Mouse (Mus musculus): ENCODE results near the gene Olfr878. TPM values are rescaled to one million over a fixed set of nuclear protein-coding genes. Genes with fewer than 3 reads are reported as not detected.

Gene Olfr878
- not detected in 2 replicates for polyA plus RNA-seq (2015; fragmentation: Nextera tagmentation; extraction: Ambion mirVana)

DNA sequence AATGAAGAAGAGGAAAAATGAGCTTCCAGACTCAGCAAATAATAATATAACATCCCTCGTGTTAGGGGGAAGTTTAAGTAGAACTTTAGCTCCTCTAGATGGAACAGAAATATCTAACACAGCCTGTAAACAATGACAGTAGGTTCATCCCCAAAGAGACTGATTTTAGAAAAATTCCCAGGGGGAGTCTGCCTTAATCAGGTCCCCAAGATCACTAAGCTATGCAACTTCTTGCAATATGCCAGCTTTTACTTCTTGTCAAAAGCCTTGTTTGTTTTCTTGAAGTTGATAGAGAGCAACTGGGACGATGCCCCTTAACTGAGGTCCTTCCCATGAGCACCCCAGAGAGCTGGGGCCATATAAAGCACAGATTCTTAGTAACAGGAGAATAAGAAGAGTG, at the start of gene Olfr878:
Gene Olfr878 (plus strand): TSS at position 301 of the 400 bp plus-strand sequence.
- Histone ChIP-seq H3K4me3 (no peak within 1 kb of the TSS), H3K9ac (no peak within 1 kb of the TSS), H3K4me1 (no peaks in the 10 kb centered on the region), H3K27me3 (no peaks in the 10 kb centered on the region), H3K9me3 (no peaks in the 10 kb centered on the region), H3K36me3 (no peaks in the 10 kb centered on the region), H3K27ac (no peak within 1 kb of the TSS), H3K4me2 (no peak within 1 kb of the TSS)
- no peak for ATAC-seq (ENCODE audit: insufficient number of reproducible peaks, low FRiP score, low TSS enrichment, low read depth)
- 70% methylated on average over 2 of the region's 2 CpGs for WGBS

DNA sequence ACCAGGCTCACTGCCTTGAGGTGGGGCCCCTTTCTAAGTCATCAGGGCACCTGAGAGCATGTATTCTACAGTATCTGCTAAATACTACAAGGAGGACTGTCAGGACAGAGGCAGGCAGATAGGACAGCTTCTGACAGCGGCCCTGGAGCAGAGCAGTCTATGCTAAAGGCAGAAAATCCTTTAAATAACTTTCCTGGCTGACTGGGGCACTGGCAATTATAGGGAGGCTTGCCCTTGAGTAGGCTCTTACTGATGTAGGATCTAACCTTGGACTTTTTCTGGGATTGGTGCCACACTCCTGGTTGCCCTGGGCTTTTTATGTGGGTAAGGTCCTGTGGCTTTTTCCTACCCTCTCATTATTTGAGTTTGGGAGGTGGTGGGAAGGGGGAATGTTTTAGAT, 47.4 kb upstream of the Olfr878 start:
- 33% methylated on average over 1 of the region's 1 CpGs for WGBS
- H3K36me3 ChIP-seq = no peaks in the 10 kb centered on the region
- no peaks in the 10 kb centered on the region for H3K27me3 ChIP-seq
- H3K4me2 ChIP-seq = no peak overlapping the region
- no peak for ATAC-seq (ENCODE audit: insufficient number of reproducible peaks, low FRiP score, low TSS enrichment, low read depth)
- H3K4me3 ChIP-seq = no peak overlapping the region
- H3K9ac ChIP-seq = no peak overlapping the region
- no peaks in the 10 kb centered on the region for H3K4me1 ChIP-seq
- H3K27ac ChIP-seq = no peak overlapping the region
- no peaks in the 10 kb centered on the region for H3K9me3 ChIP-seq

DNA sequence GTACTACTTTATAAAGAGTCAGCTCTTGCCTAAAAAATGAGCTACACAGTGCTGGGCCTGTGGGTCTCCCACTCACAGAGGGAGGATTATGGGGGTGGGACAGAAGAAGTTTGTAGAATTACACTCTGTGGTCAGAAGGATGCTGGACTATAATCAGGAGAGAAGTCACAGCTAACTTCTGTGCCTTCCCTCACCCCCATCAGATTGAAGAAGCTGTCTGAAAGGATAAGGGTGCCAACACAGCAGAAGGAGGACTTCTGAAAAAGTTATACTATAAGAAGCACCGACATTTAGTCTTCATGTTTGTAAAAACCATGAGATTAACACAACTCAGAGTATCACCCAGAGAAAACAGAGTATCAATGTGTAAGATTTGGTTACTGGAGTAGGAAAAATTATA, 46.5 kb upstream of the Olfr878 start:
- no peaks in the 10 kb centered on the region for H3K27me3 ChIP-seq
- H3K4me1 ChIP-seq = no peaks in the 10 kb centered on the region
- no peak overlapping the region for H3K27ac ChIP-seq
- H3K9ac ChIP-seq = no peak overlapping the region
- no peak overlapping the region for H3K4me2 ChIP-seq
- H3K4me3 ChIP-seq = no peak overlapping the region
- 67% methylated on average over 1 of the region's 1 CpGs for WGBS
- H3K9me3 ChIP-seq = no peaks in the 10 kb centered on the region
- no peak for ATAC-seq (ENCODE audit: insufficient number of reproducible peaks, low FRiP score, low TSS enrichment, low read depth)
- no peaks in the 10 kb centered on the region for H3K36me3 ChIP-seq

DNA sequence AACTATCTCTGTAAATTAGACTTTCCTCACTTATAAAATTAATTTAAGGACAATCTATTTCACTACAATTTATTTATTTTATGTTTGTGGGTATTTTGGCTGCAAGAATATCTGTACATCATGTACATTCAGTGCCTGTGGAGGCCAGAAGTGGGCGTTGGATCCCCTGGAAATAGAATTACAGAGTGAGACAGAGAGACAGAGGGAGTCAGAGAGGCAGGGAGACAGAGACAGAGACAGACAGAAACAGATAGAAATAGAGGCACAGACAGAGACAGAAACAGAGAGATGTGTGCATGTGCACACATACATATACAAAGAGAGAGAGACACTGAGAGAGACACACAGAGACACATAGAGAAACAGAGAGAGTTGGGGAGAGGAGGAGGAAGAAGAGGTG, 46.1 kb upstream of the Olfr878 start:
- no peak overlapping the region for H3K4me3 ChIP-seq
- no peak overlapping the region for H3K9ac ChIP-seq
- H3K4me1 ChIP-seq = no peaks in the 10 kb centered on the region
- no peaks in the 10 kb centered on the region for H3K36me3 ChIP-seq
- no peak for ATAC-seq (ENCODE audit: insufficient number of reproducible peaks, low FRiP score, low TSS enrichment, low read depth)
- WGBS = 57% methylated on average over 1 of the region's 1 CpGs
- H3K9me3 ChIP-seq = no peaks in the 10 kb centered on the region
- no peak overlapping the region for H3K27ac ChIP-seq
- no peak overlapping the region for H3K4me2 ChIP-seq
- H3K27me3 ChIP-seq = no peaks in the 10 kb centered on the region

DNA sequence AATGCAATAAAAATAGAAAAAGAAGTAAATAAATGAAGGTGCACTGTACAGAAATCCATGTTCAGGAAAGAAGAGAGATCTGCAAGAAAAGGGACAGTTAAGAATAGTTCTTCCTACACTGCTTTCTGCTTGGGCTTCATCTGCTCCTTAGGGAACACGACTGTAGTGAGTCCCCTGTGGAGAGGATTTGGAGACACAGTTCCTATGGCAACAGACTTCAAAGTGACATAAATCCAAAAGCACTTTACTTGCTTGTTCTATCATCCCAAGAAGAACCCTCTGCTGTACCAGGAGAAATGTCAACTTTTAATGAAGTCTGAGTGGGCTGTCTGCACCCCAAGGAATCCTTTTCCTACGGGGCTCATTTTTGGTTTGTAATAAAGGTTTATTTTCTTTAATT, 26.7 kb upstream of the Olfr878 start:
- Histone ChIP-seq H3K4me1 (no peaks in the 10 kb centered on the region), H3K4me3 (no peak overlapping the region), H3K4me2 (no peak overlapping the region), H3K9me3 (no peaks in the 10 kb centered on the region), H3K9ac (no peak overlapping the region), H3K36me3 (no peaks in the 10 kb centered on the region), H3K27me3 (no peaks in the 10 kb centered on the region), H3K27ac (no peak overlapping the region)
- no peak for ATAC-seq (ENCODE audit: insufficient number of reproducible peaks, low FRiP score, low TSS enrichment, low read depth)
- 31% methylated on average over 2 of the region's 2 CpGs for WGBS

DNA sequence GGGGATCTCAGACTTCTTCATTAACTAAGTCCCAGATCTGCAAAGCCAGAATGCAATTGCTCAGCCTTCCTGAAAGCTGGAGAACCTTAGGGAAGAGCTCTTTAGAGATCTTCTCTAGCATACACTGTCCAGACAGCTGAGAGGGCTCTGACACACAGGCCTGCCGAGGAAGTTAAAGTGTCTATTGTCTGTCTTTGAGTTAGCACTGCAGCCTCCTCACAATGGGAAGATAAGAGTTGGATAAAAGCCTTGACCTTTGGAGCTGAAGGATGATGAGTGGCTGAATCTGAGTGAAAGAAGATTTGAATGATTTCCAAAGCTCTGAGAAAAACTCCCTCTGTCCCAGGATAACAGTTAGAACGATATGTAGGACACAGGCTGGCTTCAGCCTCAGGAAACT, 21.0 kb upstream of the Olfr878 start, which contains the start of gene Olfr145:
Gene Olfr145 (plus strand): TSS at position 64 of the 400 bp plus-strand sequence.
- no peak within 1 kb of the TSS for H3K9ac ChIP-seq
- WGBS = 63% methylated on average over 2 of the region's 2 CpGs
- no peak within 1 kb of the TSS for H3K4me3 ChIP-seq
- no peaks in the 10 kb centered on the region for H3K4me1 ChIP-seq
- no peak within 1 kb of the TSS for H3K27ac ChIP-seq
- ATAC-seq (ENCODE audit: insufficient number of reproducible peaks, low FRiP score, low TSS enrichment, low read depth) = no peak
- H3K36me3 ChIP-seq = no peaks in the 10 kb centered on the region
- no peaks in the 10 kb centered on the region for H3K27me3 ChIP-seq
- no peak within 1 kb of the TSS for H3K4me2 ChIP-seq
- H3K9me3 ChIP-seq = no peaks in the 10 kb centered on the region

DNA sequence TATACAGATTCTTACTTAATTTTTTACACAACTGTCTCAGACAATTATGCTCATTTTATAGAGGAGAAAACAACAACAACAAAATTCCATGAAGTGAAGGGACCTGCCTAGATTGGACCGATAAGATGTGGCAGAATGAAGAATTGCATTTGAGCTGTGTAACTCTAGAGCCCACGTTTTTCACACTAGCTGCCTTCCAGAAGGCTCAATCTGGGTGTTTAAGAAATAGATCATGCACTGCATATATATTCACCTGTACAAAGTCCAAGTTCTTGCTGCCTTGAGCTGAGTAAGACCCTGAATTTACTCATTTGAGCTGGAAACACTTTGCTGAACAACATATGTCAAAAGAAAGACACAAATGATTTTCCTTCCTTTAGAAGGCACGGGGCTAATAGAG, 12.1 kb upstream of the Olfr878 start:
- H3K9me3 ChIP-seq = no peaks in the 10 kb centered on the region
- no peaks in the 10 kb centered on the region for H3K27me3 ChIP-seq
- ATAC-seq (ENCODE audit: insufficient number of reproducible peaks, low FRiP score, low TSS enrichment, low read depth) = no peak
- H3K4me2 ChIP-seq = no peak overlapping the region
- H3K9ac ChIP-seq = no peak overlapping the region
- WGBS = 59% methylated on average over 3 of the region's 3 CpGs
- H3K4me3 ChIP-seq = no peak overlapping the region
- H3K4me1 ChIP-seq = no peaks in the 10 kb centered on the region
- no peaks in the 10 kb centered on the region for H3K36me3 ChIP-seq
- no peak overlapping the region for H3K27ac ChIP-seq

DNA sequence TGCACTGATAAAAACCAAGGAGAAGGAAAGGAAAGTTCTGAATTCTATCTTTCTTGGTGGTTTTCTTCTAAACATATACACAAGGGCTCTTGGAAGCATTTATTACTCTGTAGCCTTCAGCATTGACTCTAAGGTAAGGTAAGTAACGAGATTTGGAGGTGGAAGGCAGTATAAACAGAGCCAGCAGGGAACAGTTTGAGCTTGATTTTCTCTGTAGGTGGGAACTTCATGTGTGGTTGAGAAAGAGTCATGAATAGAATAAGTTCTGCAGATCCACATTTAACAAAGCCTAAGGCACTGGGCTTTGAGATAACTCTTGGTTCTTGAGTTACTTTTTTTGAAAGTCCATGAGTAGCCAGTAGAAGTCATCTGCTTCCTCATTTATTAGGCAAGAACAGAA, 378 bp downstream of the Olfr878 start:
- H3K9ac ChIP-seq = no peak overlapping the region
- H3K9me3 ChIP-seq = no peaks in the 10 kb centered on the region
- no peaks in the 10 kb centered on the region for H3K36me3 ChIP-seq
- no peaks in the 10 kb centered on the region for H3K27me3 ChIP-seq
- H3K4me2 ChIP-seq = no peak overlapping the region
- H3K4me1 ChIP-seq = no peaks in the 10 kb centered on the region
- WGBS = 50% methylated on average over 1 of the region's 1 CpGs
- H3K27ac ChIP-seq = no peak overlapping the region
- no peak for ATAC-seq (ENCODE audit: insufficient number of reproducible peaks, low FRiP score, low TSS enrichment, low read depth)
- H3K4me3 ChIP-seq = no peak overlapping the region

DNA sequence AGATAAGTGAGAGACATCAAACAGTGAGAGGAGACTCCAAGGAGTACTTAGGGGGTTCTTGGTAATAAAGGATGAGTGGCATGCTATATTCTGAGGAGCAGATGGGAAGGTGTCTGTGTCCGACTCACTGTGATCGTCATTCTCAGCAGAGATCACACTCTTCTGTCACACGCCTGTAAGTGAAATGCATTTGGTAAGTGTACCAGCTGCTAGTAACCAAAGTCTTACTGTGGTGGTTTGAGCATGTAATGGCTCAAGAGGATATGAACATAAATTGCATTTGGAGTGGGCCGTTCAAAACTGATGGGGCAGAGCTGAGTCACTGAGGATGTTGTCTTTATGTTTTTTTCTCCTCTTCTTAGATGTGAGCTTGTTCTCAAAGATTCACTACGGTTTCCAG, 6.6 kb downstream of the Olfr878 start:
- ATAC-seq (ENCODE audit: insufficient number of reproducible peaks, low FRiP score, low TSS enrichment, low read depth) = no peak
- no peaks in the 10 kb centered on the region for H3K9me3 ChIP-seq
- H3K27me3 ChIP-seq = no peaks in the 10 kb centered on the region
- no peak overlapping the region for H3K27ac ChIP-seq
- no peaks in the 10 kb centered on the region for H3K4me1 ChIP-seq
- H3K9ac ChIP-seq = no peak overlapping the region
- H3K4me3 ChIP-seq = no peak overlapping the region
- H3K36me3 ChIP-seq = no peaks in the 10 kb centered on the region
- 83% methylated on average over 5 of the region's 5 CpGs for WGBS
- H3K4me2 ChIP-seq = no peak overlapping the region

DNA sequence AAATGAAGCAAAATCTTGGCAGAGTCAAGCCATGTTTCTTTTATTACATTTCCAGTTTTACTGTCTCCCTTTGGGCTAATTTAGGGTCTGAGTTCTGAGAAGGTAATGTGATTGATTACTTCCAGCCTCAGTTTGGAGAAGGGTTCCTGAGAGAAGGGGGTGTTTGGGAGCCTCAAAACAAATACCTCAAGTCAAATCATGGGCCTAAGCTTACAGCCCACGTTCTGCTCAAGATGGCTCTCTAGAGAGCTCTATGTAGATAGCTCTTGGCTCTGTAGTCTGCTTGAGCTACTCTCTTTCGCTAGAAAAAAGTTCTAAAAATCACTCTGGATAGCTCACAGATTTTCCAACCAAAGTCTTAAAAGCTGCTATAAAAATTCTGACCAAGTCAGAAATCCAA, 7.8 kb downstream of the Olfr878 start:
- H3K27me3 ChIP-seq = no peaks in the 10 kb centered on the region
- no peaks in the 10 kb centered on the region for H3K36me3 ChIP-seq
- H3K9ac ChIP-seq = no peak overlapping the region
- H3K27ac ChIP-seq = no peak overlapping the region
- no peaks in the 10 kb centered on the region for H3K4me1 ChIP-seq
- ATAC-seq (ENCODE audit: insufficient number of reproducible peaks, low FRiP score, low TSS enrichment, low read depth) = peak; percentile 61; the same call in 1 of the 2 replicates
- H3K4me2 ChIP-seq = no peak overlapping the region
- no peak overlapping the region for H3K4me3 ChIP-seq
- no peaks in the 10 kb centered on the region for H3K9me3 ChIP-seq
- WGBS = 31% methylated on average over 2 of the region's 2 CpGs

DNA sequence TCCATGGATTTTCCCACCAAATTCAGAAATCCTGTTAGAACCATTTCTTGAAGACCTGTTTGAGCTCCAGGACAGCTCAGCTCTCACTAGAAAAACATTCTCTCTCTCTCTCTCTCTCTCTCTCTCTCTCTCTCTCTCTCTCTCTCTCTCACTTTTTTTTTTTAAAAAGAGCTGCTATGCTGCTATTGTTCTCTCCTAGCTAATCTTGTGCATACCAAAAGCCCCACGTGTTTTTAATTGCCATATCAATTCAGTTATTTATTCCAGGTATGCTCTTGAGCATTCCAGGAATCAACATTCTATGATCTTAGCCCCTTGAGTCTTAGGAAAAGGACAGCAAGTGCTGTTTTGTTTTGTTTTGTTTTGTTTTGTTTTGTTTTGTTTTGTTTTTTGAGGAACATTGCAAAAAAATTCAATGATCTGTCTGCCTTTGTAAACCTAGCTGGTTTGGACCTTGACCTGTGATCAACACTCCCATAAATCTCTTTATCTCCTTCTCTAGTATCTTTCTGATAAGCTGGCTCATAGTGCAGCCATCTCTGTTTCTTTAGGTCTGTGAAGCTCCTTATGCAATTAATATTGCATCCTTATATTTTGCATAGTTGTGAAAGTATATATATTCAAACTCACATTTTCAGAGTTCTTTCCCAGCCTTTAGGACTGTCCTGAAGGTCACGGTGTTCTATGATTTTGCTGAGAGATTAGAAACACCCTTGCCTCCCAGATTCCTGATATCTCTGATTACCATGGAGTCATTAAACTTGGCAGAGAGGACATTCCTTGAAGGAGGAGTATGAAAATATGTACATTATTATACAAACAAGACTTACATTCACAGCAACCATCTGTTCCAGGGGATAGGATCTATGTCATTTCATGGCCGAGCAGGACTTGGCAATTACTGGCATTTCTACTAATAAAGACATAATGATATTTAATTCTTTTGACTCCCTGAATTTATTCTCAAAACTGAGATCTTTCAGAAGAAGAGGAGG, 8.7 kb downstream of the Olfr878 start:
- H3K4me2 ChIP-seq = no peak overlapping the region
- no peaks in the 10 kb centered on the region for H3K9me3 ChIP-seq
- no peak for ATAC-seq (ENCODE audit: insufficient number of reproducible peaks, low FRiP score, low TSS enrichment, low read depth)
- no peak overlapping the region; the same call in 1 of the 2 replicates for H3K27ac ChIP-seq
- WGBS = 52% methylated on average over 3 of the region's 3 CpGs
- H3K36me3 ChIP-seq = no peaks in the 10 kb centered on the region
- no peak overlapping the region for H3K9ac ChIP-seq
- H3K4me3 ChIP-seq = no peak overlapping the region
- H3K27me3 ChIP-seq = no peaks in the 10 kb centered on the region
- H3K4me1 ChIP-seq = no peaks in the 10 kb centered on the region

DNA sequence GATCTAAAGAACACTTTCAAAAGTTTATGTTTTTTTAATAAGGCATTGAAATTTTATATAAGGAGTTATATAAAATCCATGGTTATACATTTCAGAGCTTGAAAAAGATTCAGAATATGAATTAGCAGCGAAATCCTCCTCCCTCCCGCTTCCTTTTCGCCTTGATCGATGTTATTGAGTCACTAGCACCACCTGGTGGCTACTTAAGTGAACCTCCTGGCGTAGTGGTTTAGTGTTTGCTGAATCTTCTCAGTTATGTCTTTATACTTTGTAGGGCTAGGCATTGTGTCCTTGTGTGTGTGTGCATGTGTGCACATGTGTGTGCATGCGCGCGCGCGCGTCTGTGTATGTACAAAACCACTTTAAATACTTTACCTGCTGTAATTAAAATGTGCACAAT, 14.9 kb downstream of the Olfr878 start:
- H3K4me2 ChIP-seq = no peak overlapping the region
- no peak for ATAC-seq (ENCODE audit: insufficient number of reproducible peaks, low FRiP score, low TSS enrichment, low read depth)

More for the DNA sequence above, 14.9 kb downstream of the Olfr878 start:
- Histone ChIP-seq H3K9me3 (no peaks in the 10 kb centered on the region), H3K9ac (no peak overlapping the region), H3K27me3 (no peaks in the 10 kb centered on the region), H3K27ac (no peak overlapping the region), H3K4me1 (no peaks in the 10 kb centered on the region), H3K36me3 (no peaks in the 10 kb centered on the region), H3K4me3 (no peak overlapping the region)
- WGBS = 5% methylated on average over 11 of the region's 11 CpGs

Measured in limb, embryonic 15.5 days (tissue).